Mouse (Mus musculus): Measurements from ENCODE around the gene Mbnl3. TPM values are rescaled to one million over a fixed set of nuclear protein-coding genes. Genes with fewer than 3 reads are reported as not detected.

The Mbnl3 gene
- polyA plus RNA-seq (2012; rRNA removed): 1.3 and 2.0 TPM in 2 replicates

DNA sequence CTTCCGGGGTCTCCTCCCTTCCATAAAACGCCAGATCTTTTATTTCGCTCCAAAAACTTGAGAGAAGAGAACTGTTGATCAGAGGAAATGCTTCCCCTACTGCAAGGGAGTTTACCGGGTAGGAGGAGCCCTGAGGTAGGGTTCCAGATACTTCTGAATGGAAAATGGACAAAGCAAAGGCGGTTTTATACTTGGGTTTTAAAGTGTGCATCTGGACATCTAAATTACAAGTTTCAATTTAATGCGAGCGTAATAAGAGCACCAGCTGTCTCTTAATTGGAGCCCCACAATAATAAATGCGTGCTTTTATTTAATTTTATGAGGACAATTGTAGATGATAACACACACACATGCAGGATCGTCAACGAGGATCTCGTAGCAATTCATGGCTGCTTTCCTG is at the start of gene Mbnl3:
TSS of gene Mbnl3 (minus strand) at position 101 of the 400 bp plus-strand sequence.
- no peak for TF ChIP-seq POLR2A (IDR thresholded peaks at IDR 0.05; ENCODE audit: borderline replicate concordance, extremely low read depth, insufficient read depth, insufficient read length, poor library complexity, severe bottlenecking)
- TF ChIP-seq CTCF (IDR thresholded peaks at IDR 0.05; ENCODE audit: borderline replicate concordance, extremely low read depth, insufficient read depth, insufficient read length): no peak
- DNase-seq (ENCODE audit: low read depth): peak; percentile 27

GRCm38 (mm10) chrX:51205548-51206324 is 596 bp downstream of the Mbnl3 start:
- peak; percentile 36; the same call in 1 of the 2 replicates for TF ChIP-seq CTCF (IDR thresholded peaks at IDR 0.05; ENCODE audit: borderline replicate concordance, extremely low read depth, insufficient read depth, insufficient read length)
- no peak for TF ChIP-seq POLR2A (IDR thresholded peaks at IDR 0.05; ENCODE audit: borderline replicate concordance, extremely low read depth, insufficient read depth, insufficient read length, poor library complexity, severe bottlenecking)
- peak; percentile 59 for DNase-seq (ENCODE audit: low read depth)

DNA sequence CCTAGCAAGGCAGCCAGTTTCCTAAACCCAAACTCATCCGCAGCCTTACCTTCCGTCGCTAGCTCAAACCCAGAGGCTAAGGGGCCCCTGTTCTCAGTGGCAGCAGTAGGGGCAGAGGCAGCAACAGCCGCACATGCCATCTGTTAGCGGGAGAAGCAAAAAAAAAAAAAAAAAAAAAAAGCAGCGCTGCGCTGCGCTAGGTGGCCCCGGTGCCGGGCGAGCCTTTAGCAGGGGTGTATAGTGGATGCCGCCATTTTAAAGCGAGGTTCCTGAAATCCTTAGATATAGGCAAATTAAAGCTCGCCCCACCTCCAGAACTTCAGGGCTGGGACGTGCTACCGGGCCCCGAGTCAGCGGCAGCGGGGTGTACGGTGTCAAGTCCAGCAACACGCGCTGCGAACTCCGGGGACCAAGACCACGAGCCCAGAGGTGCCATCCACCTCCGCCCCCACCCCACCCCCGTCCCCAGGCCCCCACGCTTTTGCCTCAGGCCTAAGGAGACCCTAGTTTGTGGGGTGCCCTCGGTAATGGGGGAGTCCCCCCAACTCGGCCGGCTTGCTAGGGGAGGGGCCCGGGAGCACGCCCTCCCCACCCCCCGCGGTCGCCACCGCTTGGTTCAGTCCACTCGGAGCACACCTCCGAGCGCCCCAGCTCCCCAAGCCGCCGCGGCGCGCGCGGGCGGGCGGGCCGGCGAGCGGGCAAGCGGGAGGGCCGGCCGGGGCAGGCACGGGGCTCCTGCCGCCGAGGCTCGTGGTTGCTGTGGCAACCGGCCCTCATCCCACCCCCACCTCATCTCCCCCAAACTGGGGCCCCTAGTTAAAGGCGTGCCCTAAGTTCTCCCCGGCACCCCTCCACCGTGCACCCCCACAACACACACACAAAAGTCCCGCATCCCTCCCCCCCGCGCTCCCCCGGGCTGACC is 1.4 kb downstream of the Mbnl3 start:
- peak; percentile 61 for DNase-seq (ENCODE audit: low read depth)
- no peak for TF ChIP-seq CTCF (IDR thresholded peaks at IDR 0.05; ENCODE audit: borderline replicate concordance, extremely low read depth, insufficient read depth, insufficient read length)
- TF ChIP-seq POLR2A (IDR thresholded peaks at IDR 0.05; ENCODE audit: borderline replicate concordance, extremely low read depth, insufficient read depth, insufficient read length, poor library complexity, severe bottlenecking): no peak

- no peak for TF ChIP-seq POLR2A (IDR thresholded peaks at IDR 0.05; ENCODE audit: borderline replicate concordance, extremely low read depth, insufficient read depth, insufficient read length, poor library complexity, severe bottlenecking)
- no peak for TF ChIP-seq CTCF (IDR thresholded peaks at IDR 0.05; ENCODE audit: borderline replicate concordance, extremely low read depth, insufficient read depth, insufficient read length)
- no peak for DNase-seq (ENCODE audit: low read depth)
Observed at GRCm38 (mm10) chrX:51197012-51197411, 9.3 kb downstream of the Mbnl3 start.

GRCm38 (mm10) chrX:51171914-51172313 is 34.4 kb downstream of the Mbnl3 start:
- DNase-seq (ENCODE audit: low read depth): no peak
- no peak for TF ChIP-seq CTCF (IDR thresholded peaks at IDR 0.05; ENCODE audit: borderline replicate concordance, extremely low read depth, insufficient read depth, insufficient read length)
- TF ChIP-seq POLR2A (IDR thresholded peaks at IDR 0.05; ENCODE audit: borderline replicate concordance, extremely low read depth, insufficient read depth, insufficient read length, poor library complexity, severe bottlenecking): no peak

DNA sequence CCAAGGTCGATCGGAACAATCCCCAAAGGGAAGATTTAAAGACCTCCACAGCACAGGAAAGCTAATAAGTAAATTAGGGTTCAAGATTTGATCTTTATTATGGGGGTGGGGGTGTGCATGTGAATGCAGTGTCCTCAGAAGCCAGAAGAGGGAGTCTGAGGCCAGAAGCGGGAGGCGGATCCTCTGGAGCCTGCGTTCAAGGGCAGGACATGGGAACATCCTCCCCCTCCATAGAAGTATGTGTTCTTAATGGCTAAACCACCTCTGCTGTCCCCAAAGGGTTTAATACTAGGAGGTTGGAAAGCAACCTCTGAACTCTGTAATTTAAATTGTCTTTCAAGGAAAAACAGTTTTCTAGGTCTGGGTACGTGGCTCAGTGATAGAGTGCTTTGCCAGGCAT is 34.9 kb downstream of the Mbnl3 start:
- no peak for TF ChIP-seq POLR2A (IDR thresholded peaks at IDR 0.05; ENCODE audit: borderline replicate concordance, extremely low read depth, insufficient read depth, insufficient read length, poor library complexity, severe bottlenecking)
- TF ChIP-seq CTCF (IDR thresholded peaks at IDR 0.05; ENCODE audit: borderline replicate concordance, extremely low read depth, insufficient read depth, insufficient read length): peak; percentile 13; the same call in 1 of the 2 replicates
- peak; percentile 3 for DNase-seq (ENCODE audit: low read depth)

DNA sequence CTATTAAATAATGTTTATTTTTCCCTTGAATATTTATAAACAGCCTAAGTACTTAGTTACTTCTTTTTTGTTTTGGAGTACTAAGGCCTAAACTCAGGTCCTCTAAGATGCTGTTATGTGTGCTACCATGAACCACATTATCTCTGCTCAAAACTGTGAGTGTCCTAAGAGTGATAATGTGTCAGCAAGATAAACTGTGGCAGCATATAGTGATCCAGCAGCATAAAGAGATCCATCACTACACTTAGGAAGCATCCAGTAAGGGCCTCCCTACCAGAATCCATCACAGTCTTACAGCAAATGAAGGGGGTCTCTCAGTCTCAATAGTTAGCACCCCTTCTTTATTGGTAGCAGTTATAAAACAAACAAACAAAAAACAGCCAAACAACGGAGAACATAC is 35.9 kb downstream of the Mbnl3 start:
- TF ChIP-seq POLR2A (IDR thresholded peaks at IDR 0.05; ENCODE audit: borderline replicate concordance, extremely low read depth, insufficient read depth, insufficient read length, poor library complexity, severe bottlenecking) (no peak), CTCF (IDR thresholded peaks at IDR 0.05; ENCODE audit: borderline replicate concordance, extremely low read depth, insufficient read depth, insufficient read length) (no peak)
- DNase-seq (ENCODE audit: low read depth): no peak

DNA sequence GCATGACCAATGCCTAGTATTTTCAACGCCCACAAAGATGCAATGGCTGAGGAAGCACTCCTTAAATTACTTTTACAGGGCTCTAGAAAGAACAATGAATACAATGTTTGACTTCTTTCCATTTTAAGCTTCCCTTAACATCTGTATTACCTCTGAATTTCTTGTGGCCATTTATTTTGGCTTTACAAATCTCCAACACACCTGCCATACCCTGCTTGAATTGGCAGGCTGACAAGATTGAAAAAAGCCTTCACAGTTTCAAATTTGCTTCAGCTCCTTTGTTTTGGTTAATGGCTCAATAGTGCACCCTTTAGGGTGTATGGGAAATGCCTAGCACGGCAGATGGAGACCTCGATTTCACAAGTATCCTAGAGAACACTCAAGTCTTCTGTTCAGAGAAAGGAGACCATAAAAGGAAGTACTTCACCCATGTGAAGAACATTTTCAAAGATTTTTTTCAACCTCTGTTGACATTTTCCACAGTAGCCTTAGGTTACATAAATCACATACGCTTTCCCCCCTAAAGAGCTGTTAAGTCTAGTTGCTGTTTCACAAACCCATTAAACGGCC is 36.8 kb downstream of the Mbnl3 start:
- DNase-seq (ENCODE audit: low read depth): peak; percentile 31
- TF ChIP-seq POLR2A (IDR thresholded peaks at IDR 0.05; ENCODE audit: borderline replicate concordance, extremely low read depth, insufficient read depth, insufficient read length, poor library complexity, severe bottlenecking): no peak
- TF ChIP-seq CTCF (IDR thresholded peaks at IDR 0.05; ENCODE audit: borderline replicate concordance, extremely low read depth, insufficient read depth, insufficient read length): no peak

DNA sequence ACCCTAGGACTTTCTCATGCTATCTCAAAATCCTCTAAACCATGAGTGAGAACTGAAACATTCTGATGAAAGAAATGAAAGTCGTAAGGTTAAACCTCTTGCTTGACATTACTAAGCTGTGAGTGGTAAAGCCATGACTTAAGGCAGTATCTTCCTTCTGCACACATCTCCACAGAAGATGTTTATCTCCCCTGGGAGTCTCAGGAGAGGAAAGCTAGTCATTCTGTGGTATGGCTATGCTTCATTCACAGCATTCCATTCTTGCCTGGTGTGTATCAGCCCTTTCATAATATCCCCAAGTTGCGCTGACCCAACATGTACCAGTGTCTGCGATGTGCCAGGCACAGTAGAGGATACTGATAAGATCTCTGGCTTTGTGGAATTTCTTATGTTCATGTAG is 38.4 kb downstream of the Mbnl3 start:
- no peak for DNase-seq (ENCODE audit: low read depth)
- TF ChIP-seq POLR2A (IDR thresholded peaks at IDR 0.05; ENCODE audit: borderline replicate concordance, extremely low read depth, insufficient read depth, insufficient read length, poor library complexity, severe bottlenecking) (no peak), CTCF (IDR thresholded peaks at IDR 0.05; ENCODE audit: borderline replicate concordance, extremely low read depth, insufficient read depth, insufficient read length) (no peak)

GRCm38 (mm10) chrX:51164766-51165165 is 41.6 kb downstream of the Mbnl3 start:
- no peak for TF ChIP-seq POLR2A (IDR thresholded peaks at IDR 0.05; ENCODE audit: borderline replicate concordance, extremely low read depth, insufficient read depth, insufficient read length, poor library complexity, severe bottlenecking)
- no peak for TF ChIP-seq CTCF (IDR thresholded peaks at IDR 0.05; ENCODE audit: borderline replicate concordance, extremely low read depth, insufficient read depth, insufficient read length)

GRCm38 (mm10) chrX:51148436-51148835 is 57.9 kb downstream of the Mbnl3 start:
- DNase-seq (ENCODE audit: low read depth): no peak
- TF ChIP-seq CTCF (IDR thresholded peaks at IDR 0.05; ENCODE audit: borderline replicate concordance, extremely low read depth, insufficient read depth, insufficient read length): no peak
- TF ChIP-seq POLR2A (IDR thresholded peaks at IDR 0.05; ENCODE audit: borderline replicate concordance, extremely low read depth, insufficient read depth, insufficient read length, poor library complexity, severe bottlenecking): no peak

More at GRCm38 (mm10) chrX:51164766-51165165, 41.6 kb downstream of the Mbnl3 start:
- no peak for DNase-seq (ENCODE audit: low read depth)

Measured in brain, embryonic 14.5 days (tissue).